Mouse (Mus musculus) hindbrain, embryonic 16.5 days (tissue): ENCODE measurements around the gene Gm28042. TPM values are rescaled to one million over a fixed set of nuclear protein-coding genes. Genes with fewer than 3 reads are reported as not detected.

Source experiments
- ATAC-seq: fragments of 200-750 bp; cut with Nextera tagmentation; 2 replicates; pipeline ENCODE4 v1.8.0; 2017; ENCODE audit warnings: moderate TSS enrichment, moderate library complexity
- H3K27ac ChIP-seq: fragments of 300-500 bp; sonication (generic); 2 replicates; pipeline ENCODE4 v1.5.1; 2014; ENCODE audit warnings: low read depth, mild to moderate bottlenecking, control low read depth, low read length, moderate library complexity
- H3K27me3 ChIP-seq: fragments of 300-500 bp; sonication (generic); replicated peaks from 2 replicates; pipeline ENCODE4 v1.6.1; 2014; ENCODE audit warnings: low read length; ENCODE audit not compliant: control insufficient read depth, insufficient read depth
- H3K36me3 ChIP-seq: fragments of 300-500 bp; sonication (generic); 2 replicates; pipeline ENCODE4 v1.6.1; 2014; ENCODE audit warnings: mild to moderate bottlenecking, low read length, moderate library complexity, mixed read lengths; ENCODE audit not compliant: control insufficient read depth, insufficient read depth
- H3K4me1 ChIP-seq: fragments of 300-500 bp; sonication (generic); 2 replicates; pipeline ENCODE4 v1.6.1; 2014; ENCODE audit warnings: low read depth, low read length; ENCODE audit not compliant: control insufficient read depth, insufficient read depth
- H3K4me2 ChIP-seq: fragments of 300-500 bp; sonication (generic); 2 replicates; pipeline ENCODE4 v1.6.1; 2014; ENCODE audit warnings: mild to moderate bottlenecking, low read length, control low read depth, moderate library complexity
- H3K4me3 ChIP-seq: fragments of 300-500 bp; sonication (generic); 2 replicates; pipeline ENCODE4 v1.5.1; 2014; ENCODE audit warnings: mild to moderate bottlenecking, low read length, control low read depth, moderate library complexity
- H3K9ac ChIP-seq: fragments of 300-500 bp; sonication (generic); 2 replicates; pipeline ENCODE4 v1.6.1; 2014; ENCODE audit warnings: low read depth, mild to moderate bottlenecking, control low read depth, low read length, moderate library complexity
- H3K9me3 ChIP-seq: fragments of 300-500 bp; sonication (generic); 2 replicates; pipeline ENCODE4 v1.6.1; 2014; ENCODE audit warnings: mild to moderate bottlenecking, low read length, moderate library complexity; ENCODE audit not compliant: control insufficient read depth
- WGBS: fragments of 180-500 bp; shearing (Covaris S2); extraction: QIAGEN DNeasy Blood & Tissue Kit; methylation state at CpG from one replicate; pipeline ENCODE4 v1.1.7; 2014; 5-methylcytosine and 5-hydroxymethylcytosine counted together
- polyA plus RNA-seq: library from polyadenylated mRNA; unstranded; fragments of >200 nt; fragmentation: Nextera tagmentation; extraction: Ambion mirVana; gene quantifications from 2 replicates; pipeline ENCODE4 v1.2.1, GENCODE M21; 2015

The Gm28042 gene
- polyA plus RNA-seq, 1 experiment from 2014 or later, result 3.7 TPM

DNA sequence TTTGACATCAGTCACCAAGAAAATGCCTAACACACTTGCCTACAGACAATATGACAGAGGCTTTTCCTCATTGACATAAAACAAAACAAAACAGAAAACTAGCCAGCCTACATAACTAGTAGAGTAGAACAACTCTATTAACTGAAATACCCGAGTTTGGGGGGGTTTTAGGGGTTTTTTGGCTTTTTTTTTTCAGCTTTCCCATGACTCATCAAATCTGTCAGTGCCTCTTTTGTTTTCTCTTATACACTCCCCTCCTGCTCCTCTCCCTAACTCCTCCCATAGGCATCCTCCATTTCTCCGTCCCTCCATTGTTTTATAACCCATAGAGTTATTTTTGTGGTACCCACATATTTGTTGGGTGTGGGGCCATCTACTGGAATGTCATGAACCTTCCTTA is 33.8 kb upstream of the Gm28042 start:
- peaks cover 4% of the 10 kb centered on the region for H3K4me1 ChIP-seq
- no peak for ATAC-seq
- H3K4me3 ChIP-seq, result no peak overlapping the region
- no peaks in the 10 kb centered on the region for H3K27me3 ChIP-seq
- H3K9ac ChIP-seq, result no peak overlapping the region
- no peaks in the 10 kb centered on the region for H3K9me3 ChIP-seq
- H3K36me3 ChIP-seq, result no peaks in the 10 kb centered on the region
- no peak overlapping the region for H3K4me2 ChIP-seq
- WGBS, result 44% methylated on average over 2 of the region's 2 CpGs
- no peak overlapping the region for H3K27ac ChIP-seq

DNA sequence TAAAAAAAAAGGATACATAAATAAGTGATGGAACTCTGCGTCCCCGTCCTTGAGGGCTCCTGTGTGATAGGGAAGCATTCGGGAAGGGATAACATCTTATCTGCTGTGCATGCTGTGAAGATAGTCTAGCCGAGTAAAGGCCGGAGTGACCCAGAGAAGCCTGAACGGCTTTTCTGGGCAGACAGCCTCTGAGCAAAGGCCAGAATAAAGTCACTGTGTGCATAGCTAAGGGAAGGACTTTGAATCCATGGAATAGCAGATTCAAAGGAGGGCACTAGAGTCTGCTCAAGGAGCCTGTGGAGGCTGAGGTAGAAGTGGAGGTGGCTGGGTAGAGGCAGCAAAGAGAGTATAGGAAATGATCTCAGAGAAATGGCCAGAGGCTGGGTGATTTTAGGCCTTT is 32.5 kb upstream of the Gm28042 start:
- 0 out of 2 replicates have a peak, but pooled peaks cover 2% of the 10 kb centered on the region for H3K36me3 ChIP-seq
- H3K9me3 ChIP-seq, result no peaks in the 10 kb centered on the region
- H3K9ac ChIP-seq, result no peak overlapping the region
- H3K4me1 ChIP-seq, result peaks cover 4% of the 10 kb centered on the region
- H3K4me3 ChIP-seq, result no peak overlapping the region
- 86% methylated on average over 6 of the region's 6 CpGs for WGBS
- no peaks in the 10 kb centered on the region for H3K27me3 ChIP-seq
- peak overlapping the region; percentile 72; the same call in 1 of the 2 replicates for H3K27ac ChIP-seq
- no peak overlapping the region for H3K4me2 ChIP-seq
- ATAC-seq, result no peak

DNA sequence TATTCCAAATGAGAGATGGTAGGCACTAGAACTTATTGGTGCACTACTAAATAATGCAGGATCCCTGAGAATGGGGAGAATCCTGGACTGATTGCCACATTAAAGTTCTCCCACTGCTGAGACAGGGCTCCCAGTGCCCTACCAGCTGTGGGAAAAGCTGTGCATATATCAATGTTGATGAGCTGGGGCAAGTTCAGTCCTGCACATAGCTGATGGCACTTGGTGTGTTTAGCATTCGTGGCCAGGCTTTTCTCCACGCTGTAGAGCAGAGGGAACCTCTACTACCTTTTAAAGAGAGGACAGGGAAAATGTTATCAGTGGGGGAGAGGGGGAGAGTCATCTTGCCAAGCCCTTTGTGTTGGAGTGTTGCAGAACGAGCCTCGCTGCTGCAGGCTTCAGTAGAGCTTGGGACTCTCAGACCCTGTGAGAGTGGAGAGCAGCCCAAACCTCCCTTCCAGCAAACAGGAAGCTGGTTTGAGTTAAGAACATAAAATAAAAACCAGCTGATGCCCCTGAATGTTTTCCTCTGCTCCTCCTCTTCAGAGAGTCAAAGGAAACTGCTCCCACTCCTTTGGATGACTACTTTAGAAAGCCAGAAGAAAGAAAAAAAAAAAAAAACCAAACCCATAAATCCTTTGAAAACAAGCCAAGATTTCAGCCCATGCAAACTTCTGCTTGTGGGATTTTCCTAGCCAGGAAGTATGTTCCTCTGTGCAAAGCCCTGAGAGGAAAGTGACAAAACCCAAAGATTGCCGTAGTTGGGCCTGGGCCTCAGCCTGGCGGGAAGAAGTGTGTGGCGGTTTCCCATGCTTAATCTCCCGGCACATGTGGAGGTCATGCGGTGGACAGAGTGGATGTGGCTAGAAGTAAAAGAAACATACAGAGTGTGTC is 31.7 kb upstream of the Gm28042 start:
- H3K27ac ChIP-seq, result peak overlapping the region; percentile 72
- no peak overlapping the region for H3K9ac ChIP-seq
- no peaks in the 10 kb centered on the region for H3K9me3 ChIP-seq
- H3K4me1 ChIP-seq, result peaks cover 4% of the 10 kb centered on the region
- no peak overlapping the region for H3K4me3 ChIP-seq
- 0 out of 2 replicates have a peak, but pooled peaks cover 2% of the 10 kb centered on the region for H3K36me3 ChIP-seq
- ATAC-seq, result no peak
- no peaks in the 10 kb centered on the region for H3K27me3 ChIP-seq
- 66% methylated on average over 9 of the region's 9 CpGs for WGBS
- no peak overlapping the region for H3K4me2 ChIP-seq

DNA sequence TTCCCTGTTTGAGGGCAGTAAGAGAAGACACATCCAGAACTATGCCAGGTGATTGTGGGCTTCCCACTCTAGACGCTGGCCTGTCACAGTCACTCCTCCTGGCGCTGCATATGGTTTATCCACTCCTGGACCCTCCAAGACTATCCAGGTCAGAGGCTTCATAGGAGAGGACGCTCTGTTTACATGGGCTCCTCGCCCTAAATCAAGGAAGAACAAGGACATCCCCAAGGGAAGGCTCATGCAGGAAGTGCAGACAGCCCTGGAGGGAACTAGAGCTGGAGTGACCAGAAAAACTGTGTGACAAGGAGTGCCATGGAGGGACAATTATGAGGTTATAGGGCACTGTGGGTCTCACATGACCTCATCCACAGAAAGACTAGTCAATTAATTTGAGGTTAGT is 29.9 kb upstream of the Gm28042 start:
- H3K4me2 ChIP-seq, result no peak overlapping the region
- H3K9me3 ChIP-seq, result no peaks in the 10 kb centered on the region
- 0 out of 2 replicates have a peak, but pooled peaks cover 2% of the 10 kb centered on the region for H3K36me3 ChIP-seq
- no peak overlapping the region for H3K27ac ChIP-seq
- H3K27me3 ChIP-seq, result no peaks in the 10 kb centered on the region
- H3K9ac ChIP-seq, result no peak overlapping the region
- WGBS, result 89% methylated on average over 4 of the region's 4 CpGs
- ATAC-seq, result no peak
- no peak overlapping the region for H3K4me3 ChIP-seq
- H3K4me1 ChIP-seq, result peaks cover 4% of the 10 kb centered on the region

DNA sequence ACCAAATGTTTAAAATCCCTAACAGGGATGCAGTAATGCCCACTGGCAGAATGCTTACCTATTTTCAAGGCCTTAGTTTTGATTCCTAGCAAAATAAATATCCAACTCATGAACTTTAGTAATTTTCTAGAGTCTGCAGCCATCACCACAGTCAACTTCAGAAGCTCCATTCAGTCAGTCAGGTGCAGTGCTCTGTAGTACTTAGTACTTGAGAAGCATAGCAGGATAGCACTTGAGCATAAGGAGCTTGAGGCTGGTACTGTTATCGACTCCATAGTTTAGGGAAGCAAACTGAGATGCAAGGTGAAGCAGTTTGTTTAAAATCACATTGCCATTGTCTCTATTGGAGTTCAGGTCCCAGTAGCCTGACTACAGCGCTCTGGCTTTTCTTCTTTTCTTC is 27.6 kb upstream of the Gm28042 start:
- peaks cover 4% of the 10 kb centered on the region for H3K4me1 ChIP-seq
- WGBS, result 98% methylated on average over 2 of the region's 2 CpGs
- no peak for ATAC-seq
- no peaks in the 10 kb centered on the region for H3K9me3 ChIP-seq
- no peak overlapping the region for H3K9ac ChIP-seq
- H3K4me3 ChIP-seq, result no peak overlapping the region
- no peaks in the 10 kb centered on the region for H3K27me3 ChIP-seq
- H3K4me2 ChIP-seq, result no peak overlapping the region
- H3K36me3 ChIP-seq, result 0 out of 2 replicates have a peak, but pooled peaks cover 2% of the 10 kb centered on the region
- H3K27ac ChIP-seq, result no peak overlapping the region

DNA sequence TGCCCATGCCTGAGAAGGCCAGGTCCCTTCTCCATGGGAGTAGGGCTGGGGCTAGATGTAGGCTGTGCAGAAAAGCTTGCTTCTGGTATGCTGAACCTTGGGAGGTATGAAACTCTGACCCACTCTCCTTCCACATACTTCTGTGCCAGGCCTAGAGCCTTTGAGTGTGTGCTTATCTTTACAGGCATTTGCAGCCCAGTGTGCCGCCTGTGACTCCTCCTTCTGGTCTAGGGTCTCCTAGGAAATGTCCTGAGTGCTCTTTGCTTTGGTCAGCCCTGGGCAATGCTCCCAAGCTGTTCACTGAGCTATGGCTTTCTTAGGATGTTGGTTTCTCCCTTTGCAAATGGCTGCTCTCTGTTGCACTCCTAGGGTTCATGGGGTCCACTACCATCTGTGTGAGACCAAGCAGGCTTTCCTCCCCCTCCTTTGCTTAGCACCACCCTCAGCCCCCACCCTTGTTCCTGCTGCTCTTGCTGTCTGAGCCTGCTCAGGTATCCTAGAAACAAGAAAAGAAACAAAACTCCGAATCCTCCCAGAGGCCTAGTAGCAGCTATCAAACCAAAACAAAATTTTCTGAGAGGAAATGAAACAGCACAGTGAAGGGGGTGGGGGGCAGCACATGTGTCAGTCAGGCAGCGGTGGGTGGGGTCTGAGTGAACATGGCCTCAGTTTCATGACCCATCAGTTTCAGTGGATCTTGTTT is 26.3 kb upstream of the Gm28042 start:
- no peak overlapping the region for H3K9ac ChIP-seq
- no peaks in the 10 kb centered on the region for H3K4me1 ChIP-seq
- H3K27me3 ChIP-seq, result no peaks in the 10 kb centered on the region
- 83% methylated on average over 3 of the region's 3 CpGs for WGBS
- 0 out of 2 replicates have a peak overlapping the region, but pooled peaks have one; percentile 8 for H3K27ac ChIP-seq
- H3K4me3 ChIP-seq, result no peak overlapping the region
- 0 out of 2 replicates have a peak, but pooled peaks cover 2% of the 10 kb centered on the region for H3K36me3 ChIP-seq
- no peak overlapping the region for H3K4me2 ChIP-seq
- ATAC-seq, result no peak
- H3K9me3 ChIP-seq, result no peaks in the 10 kb centered on the region

DNA sequence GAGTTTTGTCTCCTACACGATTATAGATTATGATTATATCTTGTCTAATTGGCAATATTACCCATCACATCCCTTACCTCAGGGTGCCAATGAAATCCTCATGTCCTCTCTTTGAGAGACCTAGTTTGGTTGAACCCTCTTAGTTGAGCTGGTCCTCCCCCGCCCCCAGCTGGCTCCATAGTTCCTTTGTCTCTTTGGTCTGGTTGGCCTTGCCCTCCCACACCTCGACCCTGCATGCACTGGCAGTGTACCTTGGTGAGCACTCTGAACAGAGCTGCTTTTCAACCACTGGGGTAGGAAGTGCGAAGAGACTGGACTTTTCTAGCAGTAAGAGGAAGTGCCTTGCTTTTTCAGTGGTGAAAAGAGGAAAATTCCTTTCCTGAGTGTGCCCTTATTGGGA is 25.3 kb upstream of the Gm28042 start:
- 0 out of 2 replicates have a peak, but pooled peaks cover 2% of the 10 kb centered on the region for H3K36me3 ChIP-seq
- no peak overlapping the region for H3K27ac ChIP-seq
- H3K9me3 ChIP-seq, result no peaks in the 10 kb centered on the region
- no peaks in the 10 kb centered on the region for H3K27me3 ChIP-seq
- WGBS, result 79% methylated on average over 4 of the region's 4 CpGs
- no peak overlapping the region for H3K4me3 ChIP-seq
- H3K4me2 ChIP-seq, result no peak overlapping the region
- no peak overlapping the region for H3K9ac ChIP-seq
- no peaks in the 10 kb centered on the region for H3K4me1 ChIP-seq
- no peak for ATAC-seq

DNA sequence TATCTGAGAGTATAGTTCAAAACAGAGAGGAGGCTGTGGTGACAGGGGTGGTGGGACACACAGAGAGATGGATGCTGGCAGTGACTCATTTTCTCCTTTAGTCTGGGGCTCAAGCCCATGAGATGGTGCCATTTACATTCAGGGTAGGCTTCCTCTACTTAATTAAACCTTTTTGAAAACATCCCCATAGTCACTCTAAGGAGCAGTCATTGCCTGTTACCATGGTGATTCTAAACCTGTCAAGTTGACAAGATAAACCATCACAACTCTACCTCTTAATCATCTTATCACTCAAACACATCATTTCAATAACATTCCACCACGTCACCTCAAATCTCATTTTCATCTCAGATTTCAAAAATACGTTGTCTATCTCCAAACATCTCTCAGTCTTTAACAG is 23.3 kb upstream of the Gm28042 start:
- Histone ChIP-seq H3K4me1 (no peaks in the 10 kb centered on the region), H3K36me3 (0 out of 2 replicates have a peak, but pooled peaks cover under 1% of the 10 kb centered on the region), H3K27me3 (no peaks in the 10 kb centered on the region), H3K27ac (no peak overlapping the region), H3K9ac (no peak overlapping the region), H3K4me3 (no peak overlapping the region), H3K9me3 (no peaks in the 10 kb centered on the region), H3K4me2 (no peak overlapping the region)
- no peak for ATAC-seq
- WGBS, result 82% methylated on average over 2 of the region's 2 CpGs

DNA sequence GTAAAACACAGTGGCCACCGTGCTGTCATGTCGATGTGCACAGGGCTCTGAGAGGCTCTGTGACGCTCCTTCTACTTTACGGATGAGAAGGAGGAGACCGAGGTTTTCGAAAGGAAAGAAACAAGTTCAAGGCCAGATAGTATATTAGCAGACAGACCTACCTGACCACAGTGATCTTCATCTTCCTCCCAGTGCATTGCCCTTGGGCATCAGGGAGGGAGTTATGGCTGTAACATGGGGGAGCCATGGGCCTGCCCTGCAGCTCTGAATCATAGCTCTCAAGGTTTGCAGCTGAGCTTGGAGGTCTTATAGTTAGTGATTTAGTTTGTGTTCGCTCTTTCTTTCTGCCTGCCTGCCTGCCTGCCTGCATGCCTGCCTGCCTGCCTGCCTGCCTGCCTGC is 20.6 kb upstream of the Gm28042 start:
- ATAC-seq, result no peak

More for the DNA sequence above, 20.6 kb upstream of the Gm28042 start:
- no peak overlapping the region for H3K4me3 ChIP-seq
- no peaks in the 10 kb centered on the region for H3K4me1 ChIP-seq
- no peak overlapping the region for H3K27ac ChIP-seq
- H3K36me3 ChIP-seq, result no peaks in the 10 kb centered on the region
- H3K9ac ChIP-seq, result no peak overlapping the region
- WGBS, result 96% methylated on average over 7 of the region's 7 CpGs
- H3K9me3 ChIP-seq, result no peaks in the 10 kb centered on the region
- H3K4me2 ChIP-seq, result no peak overlapping the region
- no peaks in the 10 kb centered on the region for H3K27me3 ChIP-seq
